Mouse (Mus musculus): ENCODE measurements around the gene Pxt1.

Gene Pxt1

DNA sequence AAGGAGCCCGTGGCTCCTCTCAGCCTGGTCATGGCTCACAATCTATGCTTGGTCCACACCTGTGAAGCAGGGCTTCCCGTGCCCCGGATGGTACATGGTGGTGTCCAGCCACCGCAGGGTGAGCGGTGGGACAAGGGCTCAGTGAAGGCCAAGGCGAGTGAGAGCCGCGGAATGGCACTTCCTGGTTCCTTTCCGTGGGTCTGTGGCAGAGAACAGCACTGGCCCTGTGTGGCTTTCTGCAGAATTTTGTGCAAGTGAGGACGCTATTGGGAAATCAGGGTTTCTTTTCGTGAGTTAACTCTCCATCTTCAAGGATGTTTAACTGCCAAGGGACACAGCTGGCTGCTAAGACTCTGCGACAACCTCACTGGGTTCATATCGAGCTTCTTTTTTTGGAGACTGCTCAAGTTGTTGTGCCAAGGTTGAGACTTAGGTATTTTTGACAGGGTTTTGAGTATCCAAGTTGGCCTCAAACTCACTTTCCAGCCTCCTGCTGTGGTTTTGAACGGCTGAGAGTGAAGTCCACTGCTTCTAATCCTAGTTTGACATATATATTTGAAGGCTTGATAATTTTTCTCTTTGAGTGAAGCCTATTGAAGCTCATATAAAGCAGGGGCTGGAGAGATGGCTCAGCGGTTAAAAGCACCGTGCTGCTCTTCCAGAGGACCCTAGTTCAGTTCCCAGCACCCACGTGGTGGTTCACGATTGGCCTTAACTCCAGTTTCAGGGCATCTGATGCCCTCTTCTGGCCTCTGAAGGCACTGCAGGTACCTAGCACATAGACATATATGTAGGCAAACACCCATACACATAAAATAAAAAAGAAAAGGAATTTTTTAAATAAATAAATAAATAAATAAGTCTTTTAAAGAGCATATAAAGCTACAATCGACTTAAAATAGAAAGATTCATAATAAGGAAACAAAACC, 3.6 kb upstream of the Pxt1 start:
- DNase-seq (ENCODE audit: low spot score), result no peak

DNA sequence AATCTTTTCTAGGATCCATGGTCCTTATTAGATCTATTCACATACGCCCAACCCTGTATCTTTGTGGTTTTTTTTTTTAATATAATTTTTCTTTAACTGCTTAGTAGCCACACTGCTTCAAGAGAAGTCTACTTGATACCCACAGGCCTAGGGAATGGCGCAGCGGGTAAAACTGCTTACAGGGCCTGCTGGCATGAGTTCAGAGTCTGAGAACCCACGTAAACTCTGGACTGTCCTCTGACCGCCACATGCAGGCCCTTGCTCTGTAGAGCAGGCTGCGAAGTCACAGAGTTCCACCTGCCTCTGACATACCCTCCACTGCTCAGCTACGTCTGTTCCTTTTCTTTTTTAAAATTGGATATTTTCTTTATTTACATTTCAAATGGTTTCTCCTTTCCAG, 841 bp upstream of the Pxt1 start:
- no peak for DNase-seq (ENCODE audit: low spot score)

DNA sequence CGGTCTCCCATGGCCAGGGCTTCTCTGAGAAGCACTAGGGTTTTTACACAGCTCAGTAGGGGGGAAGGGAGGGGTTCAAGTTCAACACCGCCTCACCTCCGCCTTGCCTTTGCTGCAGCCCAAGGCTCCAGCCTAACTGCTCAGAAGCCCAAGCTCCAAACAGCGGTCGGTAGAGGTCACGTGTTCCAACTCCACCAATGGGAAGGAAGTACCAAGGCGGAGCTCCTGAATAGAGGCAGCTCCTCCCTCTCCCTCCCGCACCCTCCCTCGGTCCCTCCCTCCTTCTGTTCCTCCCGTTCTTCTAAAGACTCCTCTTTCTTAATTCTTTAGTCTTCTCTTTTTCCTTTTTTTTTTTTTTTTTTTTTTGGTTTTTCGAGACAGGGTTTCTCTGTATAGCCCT, 1.5 kb downstream of the Pxt1 start:
- DNase-seq (ENCODE audit: low spot score), result no peak

DNA sequence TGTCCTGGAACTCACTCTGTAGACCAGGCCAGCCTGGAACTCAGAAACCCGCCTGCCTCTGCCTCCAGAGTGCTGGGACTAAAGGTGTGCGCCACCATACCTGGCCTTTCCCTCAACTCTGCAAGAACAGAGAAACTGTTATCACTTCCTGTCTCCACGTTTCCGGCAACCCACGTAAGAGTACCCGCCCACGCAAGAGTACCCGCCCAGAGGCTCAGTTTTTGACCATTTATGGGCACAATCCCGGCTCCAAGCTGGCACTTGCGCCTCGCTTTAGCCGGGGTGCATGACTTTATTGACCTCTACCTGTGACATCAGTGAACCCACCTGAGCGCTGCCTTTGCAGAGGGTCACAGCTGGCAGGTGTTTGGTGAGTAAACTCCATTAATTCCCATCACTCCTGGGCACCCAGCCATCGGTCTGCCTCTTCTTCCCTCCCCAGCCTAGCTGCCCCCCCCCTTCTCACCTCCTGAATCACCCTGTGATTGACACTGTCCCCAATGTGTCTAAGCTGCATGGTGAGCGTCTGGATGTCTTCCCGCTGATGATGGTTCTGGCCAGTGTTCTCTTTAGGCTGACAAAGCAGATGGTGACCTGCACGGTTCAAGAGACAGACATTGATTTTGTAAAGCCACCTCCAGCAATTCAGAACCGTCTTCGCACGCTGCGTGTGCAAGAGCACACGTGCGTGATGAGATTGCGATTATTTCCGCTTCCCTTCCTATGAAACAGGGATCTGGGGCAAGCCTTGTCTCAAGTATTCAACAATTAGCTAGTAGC, 2.7 kb downstream of the Pxt1 start:
- no peak for DNase-seq (ENCODE audit: low spot score)

DNA sequence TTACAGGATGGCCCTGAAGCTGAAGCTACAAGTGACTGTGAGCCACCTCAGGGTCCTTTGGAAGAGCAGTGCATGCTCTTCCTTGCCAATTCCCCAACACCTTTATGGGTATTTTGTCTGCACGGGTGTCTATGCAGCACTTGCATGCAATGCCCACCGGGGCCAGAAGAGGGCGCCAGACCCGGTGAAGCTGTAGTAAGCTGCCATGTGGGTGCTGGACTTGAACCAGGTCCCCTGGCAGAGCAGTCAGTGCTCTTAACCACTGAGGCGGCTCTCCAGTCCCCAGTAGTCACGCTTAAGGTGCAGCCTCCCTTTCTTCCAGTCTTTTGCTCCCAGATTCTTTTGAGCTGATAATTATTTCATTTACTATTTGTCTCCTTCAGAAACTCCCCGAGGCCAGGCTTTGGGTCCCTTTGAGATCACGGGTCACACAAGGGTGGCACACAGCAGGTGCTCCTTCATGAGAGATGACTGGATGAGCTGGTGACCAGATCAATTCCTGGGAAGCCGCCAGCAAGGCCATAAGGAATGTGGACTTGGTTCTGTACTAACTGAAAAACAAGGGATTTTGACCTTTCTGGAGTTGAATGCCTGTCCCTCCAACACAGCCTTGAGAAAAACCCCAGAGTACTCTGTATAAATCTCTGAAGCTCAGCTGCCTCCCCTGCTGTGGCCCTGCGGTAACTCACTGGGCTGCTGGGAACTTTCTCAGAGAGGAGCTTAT, 6.9 kb downstream of the Pxt1 start:
- no peak for DNase-seq (ENCODE audit: low spot score)

DNA sequence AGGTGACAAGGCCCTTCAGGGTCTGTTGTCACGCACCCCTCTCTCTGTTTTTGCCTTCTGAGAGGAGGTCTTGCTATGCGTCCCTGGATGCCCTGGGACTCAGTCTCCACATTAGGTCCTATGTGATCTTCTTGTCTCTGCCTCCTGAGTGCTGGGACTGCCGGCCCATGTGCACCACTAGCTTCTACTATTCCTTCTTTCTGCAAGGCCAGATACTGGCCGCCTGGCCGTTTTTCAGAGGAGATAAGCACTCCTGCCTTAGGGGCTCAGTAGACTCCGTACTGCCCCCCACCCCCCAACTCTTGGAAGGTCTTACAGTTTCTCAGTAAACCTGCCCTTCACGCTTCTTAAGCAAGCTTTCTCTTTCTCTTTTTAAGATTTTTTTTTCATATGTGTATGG, 7.5 kb downstream of the Pxt1 start:
- no peak for DNase-seq (ENCODE audit: low spot score)

DNA sequence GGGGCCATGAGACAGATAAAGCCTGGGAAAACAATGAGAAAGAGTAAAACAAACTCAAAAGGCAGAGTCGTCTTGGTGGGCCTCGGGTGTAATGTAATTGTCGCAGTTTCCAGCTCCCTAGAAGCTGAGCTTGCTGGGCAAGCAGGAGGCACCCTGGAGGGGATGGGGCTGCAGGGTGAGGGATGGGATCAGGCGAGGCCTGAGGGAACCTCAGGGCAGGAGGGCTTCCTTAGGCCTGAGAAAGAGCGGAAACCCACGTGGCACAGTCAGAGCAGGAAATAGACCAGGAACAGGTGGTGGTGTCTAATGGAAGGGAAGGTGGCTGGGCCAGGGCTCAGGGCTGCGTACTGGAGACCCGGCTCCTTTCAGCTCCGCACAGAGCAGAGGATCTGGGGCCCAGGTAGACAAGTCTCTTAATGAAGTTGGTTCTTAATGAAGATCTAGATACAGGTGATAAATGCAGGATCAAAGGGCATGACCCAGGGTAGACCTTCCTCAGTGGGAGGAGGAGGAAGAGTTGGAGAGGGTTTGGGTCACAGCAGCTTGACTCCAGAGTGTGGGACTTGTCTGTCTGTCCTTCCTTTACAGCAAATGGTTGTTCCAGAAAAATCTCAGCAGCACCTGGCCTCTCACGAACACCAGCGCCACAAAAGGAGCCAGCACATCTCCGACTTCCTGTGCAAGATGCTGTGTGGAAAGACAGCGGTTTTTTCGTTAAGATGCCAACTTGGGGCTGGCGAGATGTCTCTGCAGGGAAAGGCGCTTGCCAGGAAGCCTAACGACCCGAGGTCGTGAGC, 9.3 kb downstream of the Pxt1 start:
- DNase-seq (ENCODE audit: low spot score), result no peak

DNA sequence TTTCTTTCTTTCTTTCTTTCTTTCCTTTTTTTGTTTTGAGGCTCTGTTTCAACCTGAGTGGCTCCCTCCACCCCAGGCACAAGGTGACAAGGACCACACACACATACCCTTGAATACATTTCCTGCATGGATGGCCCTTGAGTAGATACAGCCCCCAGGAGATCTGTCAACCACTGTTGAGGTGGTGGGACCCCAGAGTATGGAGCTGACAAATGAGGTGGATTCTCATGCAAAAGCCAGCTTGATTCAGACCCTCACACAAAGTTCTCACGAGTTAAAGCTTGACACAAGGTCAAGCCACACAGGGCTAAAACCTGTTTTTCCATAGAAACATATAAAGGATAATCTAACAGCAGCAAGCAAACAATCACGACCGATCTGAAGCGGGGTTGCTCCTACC, 11.4 kb downstream of the Pxt1 start:
- no peak for DNase-seq (ENCODE audit: low spot score)

DNA sequence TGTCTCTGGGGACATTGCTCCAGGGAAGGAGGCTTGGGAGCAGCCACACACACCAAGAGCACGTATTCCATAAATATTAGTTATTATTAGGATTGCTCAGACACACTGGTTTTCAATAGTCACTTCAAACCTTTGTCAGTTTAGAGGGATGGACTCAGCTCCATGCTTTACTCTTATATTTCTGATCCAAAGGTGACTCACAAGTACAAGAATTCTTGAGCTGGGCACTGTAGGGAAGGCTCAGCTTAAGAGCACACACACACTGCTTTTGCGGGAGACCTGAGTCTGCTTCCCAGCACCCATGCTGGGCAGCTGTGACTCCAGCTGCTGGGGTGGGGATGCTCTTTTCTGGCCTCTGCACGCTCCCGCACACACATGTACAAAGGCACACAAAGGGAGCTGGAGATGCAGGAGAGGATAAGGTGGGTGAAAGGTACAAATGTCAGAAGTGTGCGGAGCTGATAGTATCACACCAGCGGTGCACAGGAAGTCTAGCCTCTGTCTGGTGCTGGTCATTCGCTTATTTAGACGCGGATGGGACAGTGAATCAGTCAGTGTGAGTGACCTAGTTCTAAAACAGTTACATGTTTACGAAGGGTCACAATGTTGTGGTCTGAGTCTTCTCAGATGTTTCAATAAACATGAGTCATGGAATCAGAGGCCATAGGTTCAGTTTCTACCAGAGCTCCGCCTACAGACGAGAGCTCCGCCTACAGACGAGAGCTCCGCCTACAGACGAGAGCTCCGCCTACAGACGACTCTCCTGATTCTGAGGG, 12.0 kb downstream of the Pxt1 start:
- no peak for DNase-seq (ENCODE audit: low spot score)

DNA sequence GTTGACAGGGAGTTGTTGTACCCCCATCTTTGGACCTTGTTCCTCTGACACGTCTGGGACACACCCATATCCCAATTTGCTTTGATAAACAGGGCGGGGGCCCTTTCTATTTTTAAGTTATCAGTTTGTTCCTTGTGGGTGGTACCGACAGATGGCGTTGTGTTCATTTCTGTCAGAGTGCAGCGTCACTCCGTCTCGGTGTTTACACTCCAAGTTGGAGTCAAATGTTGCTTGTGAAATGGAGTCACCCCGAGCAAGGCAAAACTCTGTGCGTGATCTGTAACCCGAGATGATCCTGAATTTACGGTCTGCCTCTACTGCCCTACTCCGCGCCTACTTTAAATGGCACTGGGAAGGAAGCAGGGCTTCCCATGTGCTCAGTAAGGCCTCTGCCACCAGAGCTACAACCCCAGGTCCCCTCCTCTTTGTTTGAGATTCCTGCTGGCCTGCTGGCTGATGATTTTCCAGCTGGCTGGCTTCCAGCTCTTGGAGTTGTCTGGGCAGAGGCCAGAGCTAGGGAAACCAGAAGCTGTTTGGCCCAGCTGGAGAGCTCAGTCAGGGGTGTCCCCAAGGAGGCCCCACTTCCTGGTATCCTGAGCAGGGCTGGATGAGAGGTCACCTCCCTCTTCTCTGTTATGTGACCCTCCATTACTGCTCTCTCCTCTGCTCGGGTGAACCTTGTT, 13.1 kb downstream of the Pxt1 start:
- peak; percentile 97 for DNase-seq (ENCODE audit: low spot score)

DNA sequence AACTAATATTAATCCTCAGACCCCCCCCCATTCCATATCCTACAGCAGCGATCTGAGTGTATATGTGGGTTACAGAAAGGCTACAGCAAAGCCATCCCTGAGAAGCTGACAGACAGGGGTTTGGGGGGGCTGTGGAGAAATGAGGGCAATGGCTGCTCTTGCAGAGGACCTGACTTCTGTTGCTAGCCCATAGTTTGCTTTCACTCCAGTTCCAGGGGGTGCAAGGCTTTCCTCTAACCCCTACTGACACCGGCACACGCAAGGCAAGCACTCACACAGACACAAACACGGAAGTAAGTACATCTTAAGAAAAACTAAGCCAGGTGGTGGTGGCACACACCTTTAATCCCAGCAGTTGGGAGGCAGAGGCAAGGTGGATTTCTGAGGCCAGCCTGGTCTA, 14.3 kb downstream of the Pxt1 start:
- no peak for DNase-seq (ENCODE audit: low spot score)

DNA sequence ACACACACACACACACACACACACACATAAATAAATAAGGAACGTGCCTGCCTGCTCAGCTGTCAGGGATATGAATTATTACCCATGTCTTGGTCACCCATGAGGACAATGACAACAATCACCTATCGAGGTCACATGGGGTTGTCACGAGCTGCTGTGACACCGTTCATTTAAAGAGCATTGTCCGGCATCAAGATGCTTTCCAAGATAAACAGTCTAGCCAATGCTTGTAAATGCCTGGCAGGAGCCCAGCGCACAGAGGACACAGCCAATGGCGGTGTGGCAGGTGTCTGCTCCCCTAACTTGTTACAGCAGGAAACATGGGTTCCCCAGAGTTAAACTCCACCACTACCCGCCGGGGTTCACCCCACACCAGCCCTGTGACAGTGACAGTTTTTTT, 15.6 kb downstream of the Pxt1 start:
- no peak for DNase-seq (ENCODE audit: low spot score)

DNA sequence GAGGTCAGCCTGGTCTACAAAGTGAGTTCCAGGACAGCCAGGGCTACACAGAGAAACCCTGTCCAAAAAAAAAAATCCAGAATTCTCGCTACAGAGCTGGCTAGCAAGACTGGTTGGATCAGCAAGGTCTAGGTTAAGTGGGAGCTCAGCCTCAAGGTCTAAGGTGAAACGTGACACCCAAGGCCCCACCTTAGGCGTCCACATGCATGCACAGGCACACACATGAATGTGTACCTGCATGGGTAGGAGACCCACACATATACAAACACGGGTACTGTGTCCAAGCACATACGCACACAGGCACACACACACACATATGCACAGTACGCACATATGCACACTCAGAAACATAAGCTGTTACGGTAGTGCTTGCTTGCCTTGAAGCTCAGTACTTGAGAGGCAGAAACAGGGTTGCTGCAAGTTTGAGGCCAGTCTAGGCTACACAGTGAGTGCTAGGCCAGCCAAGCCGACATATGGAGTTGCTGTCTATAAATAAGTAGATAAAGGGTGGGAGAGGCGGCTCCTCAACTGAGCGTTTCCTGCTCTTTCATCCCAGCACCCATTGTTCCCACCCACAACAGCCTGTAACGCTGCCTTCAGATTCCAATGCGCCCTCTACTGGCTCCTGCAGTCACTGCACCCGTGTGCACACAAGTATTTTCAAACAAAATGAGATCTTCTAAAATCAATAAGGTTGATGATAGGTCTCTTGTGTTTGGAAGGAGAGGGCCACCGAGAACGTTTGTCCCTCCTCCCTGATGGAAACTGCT, 16.6 kb downstream of the Pxt1 start:
- DNase-seq (ENCODE audit: low spot score), result no peak

DNA sequence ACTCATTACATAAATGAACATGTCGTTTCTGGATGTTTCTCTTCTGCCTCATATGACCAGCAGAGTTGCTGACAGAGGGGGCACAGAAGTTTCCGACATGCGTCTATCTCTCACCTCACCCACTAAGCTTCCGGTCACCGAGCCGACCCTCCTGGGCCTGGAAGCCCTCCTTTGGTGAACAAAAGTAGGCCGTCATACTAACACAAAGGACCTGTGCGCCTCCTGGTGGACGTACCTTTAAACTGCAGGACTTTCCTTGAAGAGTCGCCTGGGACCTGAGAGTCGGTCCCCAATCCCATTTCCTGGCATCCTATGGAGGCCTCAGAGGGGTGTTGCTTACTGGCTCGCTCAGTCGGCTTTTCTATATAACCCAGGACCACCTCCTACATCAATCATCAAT, 17.3 kb downstream of the Pxt1 start:
- DNase-seq (ENCODE audit: low spot score), result peak; percentile 75

DNA sequence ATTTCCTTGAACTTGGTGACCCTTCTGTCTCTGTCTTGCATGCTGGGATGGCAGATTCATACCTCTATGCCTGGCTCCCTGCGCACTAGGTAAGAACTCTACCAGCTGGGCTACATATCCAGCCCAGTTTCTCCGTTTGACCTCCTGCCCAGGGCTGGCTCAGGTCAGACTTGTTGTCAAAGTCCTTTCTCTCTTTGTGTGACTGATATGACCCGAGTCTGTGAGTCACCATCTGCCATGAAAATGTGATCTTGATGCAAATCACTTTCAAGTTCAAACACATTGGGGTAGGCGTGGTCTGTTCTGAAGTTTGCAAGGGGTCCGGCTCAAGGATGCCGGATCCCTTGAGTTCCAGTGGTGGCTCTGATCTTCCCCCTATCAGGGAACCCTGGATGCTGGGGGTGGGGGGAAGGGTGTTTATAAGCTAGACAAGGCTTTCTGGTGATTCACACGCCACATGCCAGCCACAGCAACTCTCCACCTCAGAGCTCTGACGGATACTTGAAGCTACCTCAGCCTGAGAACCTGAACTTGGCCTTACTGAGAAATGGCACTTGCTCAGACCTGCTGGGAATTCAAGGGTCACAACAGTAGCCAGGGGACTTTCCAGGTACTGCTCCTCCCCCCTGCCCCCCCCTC, 18.6 kb downstream of the Pxt1 start:
- no peak for DNase-seq (ENCODE audit: low spot score)

DNA sequence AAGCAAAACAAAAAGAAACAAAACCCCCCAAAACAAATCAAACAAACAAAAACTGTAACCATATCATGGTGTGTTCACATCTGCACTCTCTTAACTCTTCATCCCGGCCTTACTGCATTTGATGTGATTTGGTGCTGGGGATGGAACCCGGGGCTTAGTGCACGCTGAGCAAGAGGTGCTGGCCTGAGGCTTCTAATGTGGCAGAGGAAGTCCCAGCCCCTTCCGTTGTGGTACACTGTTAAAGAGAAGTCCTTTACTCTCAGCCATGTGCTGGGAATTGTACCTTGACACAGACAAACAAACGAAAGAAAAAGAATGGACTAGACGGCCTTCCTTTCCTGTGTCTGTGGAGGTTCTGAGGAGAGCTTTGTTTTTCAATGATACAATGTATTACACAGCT, 21.5 kb downstream of the Pxt1 start:
- no peak for DNase-seq (ENCODE audit: low spot score)

DNA sequence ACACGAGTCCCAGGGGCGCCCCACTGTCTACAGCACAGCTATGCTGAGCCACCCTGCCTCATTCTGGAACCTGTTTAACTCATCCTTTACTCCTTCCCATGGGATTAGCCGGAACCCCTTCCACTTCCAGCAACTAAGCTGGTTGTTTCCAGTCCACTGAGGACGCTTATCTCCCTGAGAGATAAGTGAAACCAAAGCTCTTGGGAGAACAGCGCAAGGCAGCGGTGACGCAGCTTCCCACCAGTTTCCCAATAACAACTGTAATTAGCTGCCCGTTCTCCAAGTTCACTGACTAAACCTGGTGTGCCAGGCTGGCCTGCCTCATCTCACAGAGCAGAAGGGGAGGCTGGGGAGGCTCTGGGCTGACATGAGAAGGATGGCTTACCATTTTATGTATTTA, 22.6 kb downstream of the Pxt1 start:
- DNase-seq (ENCODE audit: low spot score), result no peak

DNA sequence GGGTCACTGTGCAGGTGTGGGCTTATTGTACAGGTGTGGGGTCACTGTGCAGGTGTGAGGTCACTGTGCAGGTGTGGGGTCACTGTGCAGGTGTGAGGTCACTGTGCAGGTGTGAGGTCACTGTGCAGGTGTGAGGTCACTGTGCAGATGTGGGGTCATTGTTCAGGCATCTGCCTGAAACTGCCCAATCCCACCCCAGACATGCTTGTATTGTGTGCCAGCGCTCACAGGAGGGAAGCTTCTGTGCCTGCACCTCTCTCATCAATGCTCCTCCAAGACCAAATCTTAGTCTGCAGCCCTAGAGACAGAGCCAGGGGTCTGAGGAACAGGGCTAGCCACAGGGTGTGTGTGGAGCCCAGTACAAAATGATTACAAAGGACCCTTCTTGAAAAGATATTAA, 27.1 kb downstream of the Pxt1 start:
- DNase-seq (ENCODE audit: low spot score), result no peak

DNA sequence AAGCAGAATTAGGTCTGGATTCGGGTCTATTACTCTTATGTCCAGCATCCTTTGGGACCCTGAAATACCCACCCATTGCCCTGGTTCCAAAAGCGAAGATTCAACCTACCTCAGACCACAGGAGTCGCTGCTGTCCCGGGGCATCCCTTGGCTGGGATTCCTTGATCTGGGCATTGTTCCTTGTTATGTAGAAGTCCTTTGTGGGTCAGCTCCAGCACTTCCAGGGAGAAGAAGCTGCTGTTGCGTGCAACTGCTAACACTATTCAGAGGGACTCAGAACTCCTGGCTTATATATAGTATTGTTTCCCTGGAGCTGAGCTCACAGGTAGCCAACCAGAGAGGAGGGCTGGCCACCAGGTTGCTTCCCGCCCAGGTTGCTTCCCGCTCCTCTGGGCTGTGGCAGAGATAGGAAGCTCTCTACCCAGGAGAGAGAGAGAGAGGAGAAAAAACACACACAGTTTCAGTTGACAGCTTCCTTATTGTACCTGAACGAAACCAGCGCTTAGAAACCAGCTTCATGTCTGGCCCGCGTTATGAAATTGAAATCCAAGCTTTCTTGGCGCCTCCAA, 28.5 kb downstream of the Pxt1 start, which contains the start of gene 4930539E08Rik:
TSS of gene 4930539E08Rik (minus strand) at position 265 of the 569 bp plus-strand sequence.
- no peak for DNase-seq (ENCODE audit: low spot score)

Data from ovary, postnatal 14 days (tissue).